Mouse (Mus musculus) myocyte (in vitro differentiated cells): ENCODE data around the gene Susd5.
A peak's percentile ranks its signal among the peaks of the same experiment; 100 is the strongest.

ENCODE experiments used
- POLR2A ChIP-seq: IDR thresholded peaks from one replicate; pipeline ENCODE4 v1.6.1; 2011; ENCODE audit warnings: low read depth, mild to moderate bottlenecking, control low read depth, moderate library complexity; ENCODE audit not compliant: insufficient read length
- TCF12 ChIP-seq: IDR thresholded peaks from one replicate; pipeline ENCODE4 v1.6.1; 2011; ENCODE audit warnings: mild to moderate bottlenecking, control low read depth; ENCODE audit not compliant: poor library complexity, insufficient read depth, severe bottlenecking
- TCF3 ChIP-seq: IDR thresholded peaks from one replicate; pipeline ENCODE4 v1.6.1; 2011; ENCODE audit warnings: low read depth, control low read depth; ENCODE audit not compliant: insufficient read length

GRCm38 (mm10) chr9:114022141-114022540 is 34.8 kb upstream of the Susd5 start:
- TF ChIP-seq POLR2A, result no peak
- peak; percentile 81 for TF ChIP-seq TCF12
- peak; percentile 1 for TF ChIP-seq TCF3
